Mouse (Mus musculus) lung, postnatal 0 days (tissue): Measurements from ENCODE around the gene Vamp8. TPM values are rescaled to one million over a fixed set of nuclear protein-coding genes. Genes with fewer than 3 reads are reported as not detected.
A peak's percentile ranks its signal among the peaks of the same experiment; 100 is the strongest.

ENCODE experiments used
- ATAC-seq: fragments of 200-750 bp; cut with Nextera tagmentation; 2 replicates; pipeline ENCODE4 v1.8.0; 2017; ENCODE audit warnings: moderate library complexity
- DNase-seq: peaks from one replicate; pipeline ENCODE4 v3.0.0-alpha.2; 2016; ENCODE audit warnings: low spot score
- H3K27ac ChIP-seq: fragments of 300-500 bp; sonication (generic); 2 replicates; pipeline ENCODE4 v1.5.1; 2014; ENCODE audit warnings: antibody characterized with exemption, mild to moderate bottlenecking, low read length, mixed read lengths
- H3K27me3 ChIP-seq: fragments of 300-500 bp; sonication (generic); replicated peaks from 2 replicates; pipeline ENCODE4 v1.6.1; 2014; ENCODE audit warnings: low read length, mixed read lengths; ENCODE audit not compliant: insufficient read depth
- H3K36me3 ChIP-seq: fragments of 300-500 bp; sonication (generic); 2 replicates; pipeline ENCODE4 v1.6.1; 2014; ENCODE audit warnings: low read length, mixed read lengths; ENCODE audit not compliant: insufficient read depth
- H3K4me1 ChIP-seq: fragments of 300-500 bp; sonication (generic); 2 replicates; pipeline ENCODE4 v1.6.1; 2014; ENCODE audit warnings: antibody characterized with exemption, low read depth, low read length, mixed read lengths; ENCODE audit not compliant: insufficient read depth
- H3K4me2 ChIP-seq: fragments of 300-500 bp; sonication (generic); replicated peaks from 2 replicates; pipeline ENCODE4 v1.6.1; 2014; ENCODE audit warnings: low read depth, mild to moderate bottlenecking, low read length, moderate library complexity, mixed read lengths
- H3K4me3 ChIP-seq: fragments of 300-500 bp; sonication (generic); 2 replicates; pipeline ENCODE4 v1.5.1; 2014; ENCODE audit warnings: low read depth, low read length
- H3K9ac ChIP-seq: fragments of 300-500 bp; sonication (generic); replicated peaks from 2 replicates; pipeline ENCODE4 v1.6.1; 2014; ENCODE audit warnings: low read depth, mild to moderate bottlenecking
- H3K9me3 ChIP-seq: fragments of 300-500 bp; sonication (generic); 2 replicates; pipeline ENCODE4 v1.6.1; 2016; ENCODE audit warnings: low read length, mixed read lengths
- CTCF ChIP-seq: IDR thresholded peaks from 2 replicates; pipeline ENCODE4 v1.5.1; 2016; ENCODE audit warnings: antibody characterized with exemption, mild to moderate bottlenecking
- EP300 ChIP-seq: IDR thresholded peaks from 2 replicates; pipeline ENCODE4 v1.6.1; 2016; ENCODE audit warnings: antibody characterized with exemption, mild to moderate bottlenecking, control low read depth
- WGBS: fragments of 180-500 bp; shearing (Covaris S2); extraction: QIAGEN DNeasy Blood & Tissue Kit; methylation state at CpG from one replicate; pipeline ENCODE4 v1.1.7; 2014; 5-methylcytosine and 5-hydroxymethylcytosine counted together
- polyA plus RNA-seq: library from polyadenylated mRNA; unstranded; fragments of >200 nt; fragmentation: Nextera tagmentation; extraction: Ambion mirVana; gene quantifications from 2 replicates; pipeline ENCODE4 v1.2.1, GENCODE M21; 2015

The Vamp8 gene
- polyA plus RNA-seq, 1 experiment from 2014 or later = 656 TPM

DNA sequence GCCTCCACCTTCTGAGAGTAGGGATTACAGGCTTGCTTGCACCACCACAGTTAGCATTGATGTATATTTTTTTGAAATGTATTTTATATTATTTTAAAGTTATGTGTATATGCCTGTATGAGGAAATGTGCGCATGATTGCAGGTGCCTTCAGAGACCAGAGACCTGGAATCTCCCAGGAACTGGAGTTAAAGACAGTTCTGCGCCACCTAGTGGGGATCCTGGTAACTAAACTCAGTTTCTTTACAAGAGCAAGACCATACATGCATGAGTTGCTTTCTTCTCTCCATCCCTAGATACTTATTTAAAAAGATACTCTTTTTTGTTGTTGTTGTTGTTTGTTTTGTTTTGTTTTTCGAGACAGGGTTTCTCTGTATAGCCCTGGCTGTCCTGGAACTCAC is 19.1 kb upstream of the Vamp8 start:
- Histone ChIP-seq H3K4me3 (no peak overlapping the region), H3K9me3 (no peaks in the 10 kb centered on the region), H3K36me3 (no peaks in the 10 kb centered on the region), H3K9ac (no peak overlapping the region), H3K27me3 (no peaks in the 10 kb centered on the region), H3K4me2 (no peak overlapping the region), H3K27ac (no peak overlapping the region), H3K4me1 (no peaks in the 10 kb centered on the region)
- no peak for ATAC-seq
- peak; percentile 84 for DNase-seq
- 5% methylated on average over 3 of the region's 3 CpGs for WGBS
- no peak for TF ChIP-seq EP300
- peak; percentile 76 for TF ChIP-seq CTCF

DNA sequence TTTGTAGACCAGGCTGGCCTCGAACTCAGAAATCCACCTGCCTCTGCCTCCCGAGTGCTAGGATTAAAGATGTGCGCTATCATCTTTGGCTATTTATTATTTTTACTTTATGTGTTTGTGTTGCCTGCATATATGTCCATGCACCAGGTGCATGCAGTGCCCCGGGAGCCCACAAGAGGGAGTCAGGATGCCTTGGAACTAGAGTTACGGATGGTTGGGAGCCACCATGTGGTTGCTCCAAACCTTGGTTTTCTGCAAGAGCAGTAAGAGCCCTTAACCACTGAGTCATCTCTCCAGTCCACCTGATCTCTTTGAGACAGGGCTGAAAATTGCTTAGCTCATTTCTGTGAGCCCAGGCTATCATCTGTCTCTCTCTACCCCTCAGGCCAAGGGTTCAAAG is 16.6 kb upstream of the Vamp8 start:
- ATAC-seq = peak; percentile 89
- H3K4me1 ChIP-seq = no peaks in the 10 kb centered on the region
- DNase-seq = peak; percentile 94
- H3K27ac ChIP-seq = no peak overlapping the region
- no peaks in the 10 kb centered on the region for H3K9me3 ChIP-seq
- TF ChIP-seq CTCF = peak; percentile 99
- peak; percentile 56 for TF ChIP-seq EP300
- H3K9ac ChIP-seq = no peak overlapping the region
- no peaks in the 10 kb centered on the region for H3K27me3 ChIP-seq
- H3K4me2 ChIP-seq = no peak overlapping the region
- H3K36me3 ChIP-seq = no peaks in the 10 kb centered on the region
- 2% methylated on average over 5 of the region's 5 CpGs for WGBS
- no peak overlapping the region for H3K4me3 ChIP-seq

DNA sequence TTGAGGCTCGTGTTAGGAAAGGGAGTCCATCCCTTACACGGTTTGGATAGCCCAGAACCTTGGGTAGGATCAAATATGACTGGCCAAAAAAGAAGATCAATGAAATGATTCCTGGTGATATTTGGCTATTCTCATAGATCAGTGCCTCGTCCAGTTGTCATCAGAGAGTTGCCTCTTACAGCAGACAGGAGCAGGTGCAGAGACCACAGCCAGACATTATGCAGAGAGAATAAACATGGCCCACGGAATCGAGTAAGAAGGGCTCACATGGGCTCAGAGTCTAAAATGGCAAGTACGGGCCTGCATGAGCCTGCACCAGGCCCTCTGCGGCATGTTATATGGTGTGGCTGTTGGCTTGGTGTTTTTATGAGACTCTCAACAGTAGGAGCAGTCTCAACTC is 14.9 kb upstream of the Vamp8 start:
- no peaks in the 10 kb centered on the region for H3K4me1 ChIP-seq
- no peak overlapping the region for H3K4me2 ChIP-seq
- ATAC-seq (no peak), DNase-seq (no peak)
- H3K36me3 ChIP-seq = no peaks in the 10 kb centered on the region
- no peak for TF ChIP-seq EP300
- no peak for TF ChIP-seq CTCF
- no peak overlapping the region for H3K27ac ChIP-seq
- H3K9ac ChIP-seq = no peak overlapping the region
- no peak overlapping the region for H3K4me3 ChIP-seq
- H3K9me3 ChIP-seq = no peaks in the 10 kb centered on the region
- WGBS = 77% methylated on average over 7 of the region's 7 CpGs
- H3K27me3 ChIP-seq = no peaks in the 10 kb centered on the region

DNA sequence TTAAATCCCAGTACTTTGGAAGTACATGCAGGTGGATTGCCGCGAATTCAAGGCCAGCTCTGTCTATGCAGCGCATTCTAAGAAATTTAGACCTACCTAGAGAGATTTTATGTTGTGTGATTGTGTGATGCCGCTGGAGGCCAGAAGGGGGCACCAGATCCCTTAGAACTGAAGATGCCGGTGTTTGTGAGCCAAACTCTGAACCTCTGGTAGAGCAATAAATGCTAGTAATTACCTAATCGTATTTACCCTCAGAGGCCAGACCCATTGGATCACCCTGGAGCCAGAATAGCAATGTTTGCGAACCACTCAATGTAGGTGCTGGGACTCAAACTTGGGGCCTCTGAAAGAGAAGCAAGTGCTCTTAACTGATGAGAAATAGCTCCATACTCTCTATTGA is 11.4 kb upstream of the Vamp8 start:
- Histone ChIP-seq H3K36me3 (no peaks in the 10 kb centered on the region), H3K4me1 (no peaks in the 10 kb centered on the region), H3K27ac (no peak overlapping the region), H3K9me3 (no peaks in the 10 kb centered on the region), H3K4me3 (no peak overlapping the region), H3K4me2 (no peak overlapping the region), H3K27me3 (no peaks in the 10 kb centered on the region), H3K9ac (no peak overlapping the region)
- WGBS = 18% methylated on average over 7 of the region's 7 CpGs
- ATAC-seq (peak; percentile 77), DNase-seq (peak; percentile 92)
- peak; percentile 57; the same call in 1 of the 2 replicates for TF ChIP-seq EP300
- TF ChIP-seq CTCF = peak; percentile 86

DNA sequence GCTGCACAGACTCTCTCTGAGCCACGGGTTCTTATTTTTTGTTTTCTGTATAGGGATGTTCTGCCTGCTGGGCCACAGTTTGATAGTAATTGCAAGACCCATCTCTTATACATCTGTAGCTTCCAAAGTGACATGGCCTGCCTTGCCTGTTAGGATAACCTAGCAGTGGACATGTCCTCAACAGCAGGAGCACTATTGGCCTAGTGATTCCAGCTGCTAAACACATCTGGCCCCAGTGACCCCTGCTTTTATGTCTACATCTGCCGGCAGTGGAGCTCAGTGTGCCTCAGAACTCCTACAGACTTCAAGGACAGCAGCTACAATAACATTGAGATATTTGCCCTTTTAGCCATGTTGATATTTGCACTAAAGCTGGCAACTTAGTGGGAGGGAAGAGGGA is 9.5 kb upstream of the Vamp8 start:
- TF ChIP-seq CTCF = no peak
- no peak for TF ChIP-seq EP300
- H3K27me3 ChIP-seq = no peaks in the 10 kb centered on the region
- no peak overlapping the region for H3K9ac ChIP-seq
- H3K4me2 ChIP-seq = no peak overlapping the region
- WGBS = 43% methylated on average over 2 of the region's 2 CpGs
- H3K36me3 ChIP-seq = no peaks in the 10 kb centered on the region
- H3K27ac ChIP-seq = no peak overlapping the region
- H3K9me3 ChIP-seq = no peaks in the 10 kb centered on the region
- DNase-seq = no peak
- no peaks in the 10 kb centered on the region for H3K4me1 ChIP-seq
- no peak for ATAC-seq
- H3K4me3 ChIP-seq = no peak overlapping the region

DNA sequence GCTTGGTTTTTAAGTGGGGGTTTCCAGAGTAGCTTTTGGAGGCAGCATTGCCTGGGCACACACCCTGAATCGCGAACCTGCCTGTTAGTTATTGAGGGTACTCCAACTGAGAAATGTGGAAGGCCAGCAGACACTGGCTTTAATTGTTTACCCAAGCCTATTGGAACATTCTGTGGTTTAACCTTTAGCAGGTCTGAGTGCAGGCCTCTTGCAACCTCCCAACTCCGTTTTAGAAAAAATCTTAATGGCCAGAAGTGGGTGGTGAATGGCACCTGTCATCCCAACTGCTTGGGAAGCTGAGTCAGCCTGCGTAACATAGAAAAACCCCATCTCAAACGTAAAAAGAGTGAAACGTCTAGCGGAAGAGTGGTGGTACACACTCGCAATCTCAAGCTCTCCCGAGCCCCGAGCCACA is 6.3 kb upstream of the Vamp8 start:
- no peak overlapping the region for H3K9ac ChIP-seq
- H3K27ac ChIP-seq = peak overlapping the region; percentile 66; the same call in 1 of the 2 replicates
- no peaks in the 10 kb centered on the region for H3K36me3 ChIP-seq
- H3K9me3 ChIP-seq = no peaks in the 10 kb centered on the region
- peak; percentile 92 for ATAC-seq
- DNase-seq = peak; percentile 93
- no peak overlapping the region for H3K4me2 ChIP-seq
- no peak overlapping the region for H3K4me3 ChIP-seq
- no peaks in the 10 kb centered on the region for H3K4me1 ChIP-seq
- TF ChIP-seq EP300 (peak; percentile 95), CTCF (no peak)
- 36% methylated on average over 10 of the region's 10 CpGs for WGBS
- no peaks in the 10 kb centered on the region for H3K27me3 ChIP-seq

DNA sequence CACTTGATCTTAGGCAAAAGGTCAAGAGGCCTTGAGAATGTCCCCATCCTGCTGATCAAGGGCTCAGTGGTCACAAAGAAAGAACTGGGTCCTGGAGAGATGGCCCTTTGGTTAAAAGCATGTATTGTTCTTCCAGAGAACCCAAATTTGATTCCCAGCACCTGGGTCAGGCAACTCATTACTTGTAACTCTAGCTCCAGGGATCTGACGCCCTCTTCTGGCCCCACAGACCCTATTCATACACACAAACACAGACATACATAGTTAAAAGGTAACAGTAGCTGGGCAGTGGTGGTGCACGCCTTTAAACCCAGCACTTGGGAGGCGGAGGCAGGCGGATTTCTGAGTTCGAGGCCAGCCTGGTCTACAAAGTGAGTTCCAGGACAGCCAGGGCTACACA is 1.8 kb upstream of the Vamp8 start:
- DNase-seq (no peak), ATAC-seq (no peak)
- no peak overlapping the region for H3K27ac ChIP-seq
- no peak overlapping the region for H3K4me2 ChIP-seq
- peaks cover 16% of the 10 kb centered on the region; the same call in 1 of the 2 replicates for H3K4me1 ChIP-seq
- no peak for TF ChIP-seq CTCF
- no peak for TF ChIP-seq EP300
- no peaks in the 10 kb centered on the region for H3K36me3 ChIP-seq
- no peaks in the 10 kb centered on the region for H3K9me3 ChIP-seq
- 91% methylated on average over 5 of the region's 5 CpGs for WGBS
- no peaks in the 10 kb centered on the region for H3K27me3 ChIP-seq
- H3K4me3 ChIP-seq = no peak overlapping the region
- H3K9ac ChIP-seq = no peak overlapping the region
